Mouse (Mus musculus): ENCODE data around the gene Cib3.

DNA sequence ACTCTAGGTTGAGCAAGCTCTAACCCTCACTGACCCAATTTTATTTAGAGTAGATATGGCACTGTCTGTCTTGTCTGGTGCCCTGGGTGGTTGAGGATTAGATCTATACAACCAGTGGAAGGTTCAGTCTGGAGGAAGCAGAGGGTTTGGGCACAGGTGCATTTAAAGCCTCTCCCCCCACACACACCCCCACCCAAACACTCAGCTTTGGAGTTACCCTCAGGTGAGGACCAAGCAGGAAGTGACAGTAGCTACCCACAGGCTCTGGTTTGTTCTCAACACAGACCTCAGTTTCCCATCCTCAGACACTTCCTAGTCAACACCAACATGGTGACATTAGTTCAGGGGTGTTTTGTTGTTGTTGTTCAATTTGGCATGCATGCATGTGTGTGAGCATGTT, 49.8 kb downstream of the Cib3 start:
- TF ChIP-seq CHD1 (IDR thresholded peaks at IDR 0.05; ENCODE audit: low read depth, low read length) (no peak), CTCF (conservative IDR thresholded peaks at IDR 0.05 in 1 of 2, IDR thresholded peaks at IDR 0.05 in 1 of 2; ENCODE audit: low read depth in 2 of 2, low read length in 2 of 2) (no peak), GABPA (IDR thresholded peaks at IDR 0.05; ENCODE audit: insufficient replicate concordance, low read depth, low read length) (no peak), ZKSCAN1 (IDR thresholded peaks at IDR 0.05; ENCODE audit: borderline replicate concordance, low read depth, low read length) (no peak), HCFC1 (IDR thresholded peaks at IDR 0.05; ENCODE audit: low read depth, low read length) (no peak), RAD21 (IDR thresholded peaks at IDR 0.05; ENCODE audit: low read depth, low read length) (no peak), MEF2A (IDR thresholded peaks at IDR 0.05; ENCODE audit: borderline replicate concordance, low read depth, low read length) (no peak), MXI1 (IDR thresholded peaks at IDR 0.05; ENCODE audit: low read depth, low read length) (no peak), JUN (IDR thresholded peaks at IDR 0.05; ENCODE audit: insufficient read depth, low read depth, low read length) (no peak), POLR2A (IDR thresholded peaks at IDR 0.05; ENCODE audit: low read depth, low read length) (no peak)

Data from CH12.LX (cell line).